Mouse (Mus musculus): ENCODE data around the gene Zfp451.

Zfp451 gene

GRCm38 (mm10) chr1:33717636-33718035 is 96.8 kb downstream of the Zfp451 start:
- no peak for DNase-seq (ENCODE audit: low spot score)

- no peak for DNase-seq (ENCODE audit: low spot score)
These were observed 99.6 kb downstream of the Zfp451 start for GRCm38 (mm10) chr1:33714796-33715195.

- DNase-seq (ENCODE audit: low spot score) = no peak
These were observed 102.4 kb downstream of the Zfp451 start for GRCm38 (mm10) chr1:33712026-33712425.

Measured in ovary, postnatal 10 days (tissue).